Mouse (Mus musculus) common myeloid progenitor, adult 5-6 weeks (primary cell): ENCODE results near the gene Rhot2. TPM values are rescaled to one million over a fixed set of nuclear protein-coding genes. Genes with fewer than 3 reads are reported as not detected.

Source experiments
- ATAC-seq: replicated peaks from 2 replicates; pipeline ENCODE4 v1.8.0; 2016; ENCODE audit warnings: low read depth, mild to moderate bottlenecking, moderate TSS enrichment, inconsistent platforms; ENCODE audit not compliant: poor library complexity, severe bottlenecking
- total RNA-seq: library from RNA; stranded (forward); fragments of 200-1000, 187-1606 nt; gene quantifications from 2 replicates; pipeline ENCODE4 v1.2.3, GENCODE M21; 2017

Gene Rhot2
- total RNA-seq, 1 experiment from 2014 or later = 23.7 TPM

DNA sequence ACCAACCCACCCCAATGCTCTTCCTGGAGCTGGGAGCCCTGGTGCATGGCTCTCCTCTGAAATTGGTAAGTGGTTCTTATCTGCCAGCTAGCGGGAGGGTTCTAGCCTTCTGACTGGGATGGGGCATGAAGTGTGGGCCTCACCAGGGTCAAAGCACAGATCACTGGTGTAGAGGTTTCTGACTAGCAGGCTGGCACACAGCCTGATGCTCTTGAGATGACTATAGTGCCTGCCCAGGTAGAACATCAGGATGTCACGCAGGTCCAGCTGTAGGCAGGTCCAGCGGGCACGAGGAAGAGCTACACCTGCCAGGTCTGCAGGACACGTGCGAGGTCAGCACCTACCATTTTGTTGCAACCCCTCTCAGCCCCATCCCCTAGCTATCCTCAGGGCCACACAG, 15.6 kb upstream of the Rhot2 start:
- ATAC-seq = no peak

DNA sequence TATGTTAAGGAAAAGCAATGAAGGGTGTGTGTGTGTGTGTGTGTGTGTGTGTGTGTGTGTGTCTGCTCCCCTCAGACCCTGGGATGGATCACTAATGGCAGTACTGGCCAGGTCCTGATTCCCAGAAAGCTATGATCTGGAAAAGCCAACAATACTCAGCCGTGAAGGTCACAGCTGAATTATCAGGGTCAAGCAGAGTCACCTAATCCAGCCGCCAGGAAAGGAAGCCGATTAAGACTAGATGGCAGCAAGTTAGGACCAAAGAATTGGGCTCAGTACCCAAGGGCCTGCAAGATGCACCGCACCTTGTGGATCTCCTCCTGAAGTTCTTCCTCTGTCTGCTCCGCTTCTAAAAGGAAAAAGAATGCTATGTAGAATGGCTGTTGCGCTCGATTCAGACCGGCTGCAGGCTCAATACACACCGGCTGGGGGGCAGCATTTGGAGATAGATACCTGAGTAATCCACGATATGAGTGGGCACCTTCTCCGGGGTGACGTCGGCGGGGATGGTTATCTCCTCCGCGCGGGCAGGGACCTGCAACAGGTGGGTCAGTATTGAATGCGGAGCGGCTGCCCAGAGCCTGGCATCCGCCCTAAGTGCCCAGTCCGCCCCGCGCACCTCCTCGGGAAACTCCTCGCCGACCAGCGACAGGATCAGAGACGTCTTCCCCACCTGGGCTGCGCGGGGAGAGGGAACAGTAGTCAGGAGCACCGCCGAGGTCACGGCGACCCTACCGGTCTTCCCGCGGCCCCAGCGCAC, 835 bp downstream of the Rhot2 start:
- ATAC-seq = no peak; the same call in 1 of the 2 replicates

DNA sequence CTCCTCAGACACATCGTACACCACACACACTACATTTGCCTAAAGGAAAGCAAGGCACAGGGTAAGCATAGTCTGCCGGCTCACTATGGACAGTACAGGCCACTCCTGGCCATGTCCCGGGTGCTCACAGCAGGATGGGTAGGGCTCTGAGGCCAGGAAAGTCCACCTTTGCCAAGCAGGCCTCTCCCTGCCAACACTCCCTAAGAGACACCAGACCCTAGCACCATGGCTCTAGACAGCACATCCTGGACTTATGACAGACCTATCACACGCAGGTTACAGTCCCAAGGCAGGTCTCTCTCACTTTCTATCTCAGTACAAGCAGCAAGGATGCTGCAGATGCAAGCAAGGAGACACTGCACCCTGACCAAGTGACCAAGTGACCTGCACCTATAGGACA, 1.5 kb downstream of the Rhot2 start:
- ATAC-seq = no peak

DNA sequence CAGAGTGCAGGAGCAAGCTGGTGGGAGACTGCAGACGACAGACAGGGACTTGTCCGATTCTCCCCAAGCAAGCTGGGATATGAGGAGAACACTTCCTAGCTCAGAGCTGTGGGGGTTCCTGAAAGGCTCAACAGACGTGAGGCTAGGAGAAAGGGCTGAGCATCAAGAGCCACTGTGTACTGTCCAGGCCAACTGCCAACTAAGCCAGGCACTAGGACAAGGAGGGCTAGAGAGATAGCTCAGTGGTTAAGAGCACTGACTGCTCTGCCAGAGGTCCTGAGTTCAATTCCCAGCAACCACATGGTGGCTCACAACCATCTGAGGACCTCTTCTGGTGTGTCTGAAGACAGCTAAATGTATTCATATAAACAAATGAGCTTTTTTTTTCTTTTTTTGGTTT, 2.1 kb downstream of the Rhot2 start:
- no peak for ATAC-seq

DNA sequence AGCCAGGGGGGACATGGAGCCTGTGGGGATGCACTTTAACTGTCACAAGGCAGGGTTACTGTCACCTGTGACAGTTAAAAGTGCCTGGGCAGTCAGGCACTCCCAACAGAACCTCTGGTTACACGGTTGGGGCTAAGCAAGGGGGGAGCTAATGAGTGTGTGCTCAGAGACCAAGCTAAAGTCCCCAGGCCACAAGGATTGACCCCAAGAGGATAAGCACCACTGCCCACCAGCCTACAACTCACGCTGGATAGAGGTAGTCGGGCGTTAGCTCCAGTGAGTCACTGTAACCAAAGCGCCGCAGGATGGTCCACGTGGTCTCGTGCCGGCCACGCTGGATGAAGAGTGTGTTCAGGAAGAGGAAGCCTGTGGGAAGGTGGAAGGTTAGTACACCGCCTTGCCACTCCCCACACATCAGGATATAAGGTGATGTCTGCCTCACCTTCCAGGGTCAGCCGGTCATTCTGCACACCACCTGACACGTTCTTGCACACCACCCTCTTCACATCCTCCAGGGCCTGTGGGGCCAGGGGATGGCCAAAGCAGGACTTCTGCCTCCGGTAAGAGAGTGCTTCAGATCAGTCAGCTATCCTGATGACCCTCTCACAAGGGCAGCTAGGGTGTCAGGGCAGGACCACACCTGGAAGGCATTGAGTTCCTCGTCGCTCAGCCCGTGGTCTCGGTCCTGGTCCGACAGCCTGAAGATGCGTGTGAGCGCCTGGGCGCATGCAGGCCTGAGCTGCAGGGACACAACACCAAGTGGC, 3.4 kb downstream of the Rhot2 start, which contains the start of gene Gm20683:
TSS of gene Gm20683 (minus strand) at position 647 of the 764 bp plus-strand sequence.
- ATAC-seq = no peak

DNA sequence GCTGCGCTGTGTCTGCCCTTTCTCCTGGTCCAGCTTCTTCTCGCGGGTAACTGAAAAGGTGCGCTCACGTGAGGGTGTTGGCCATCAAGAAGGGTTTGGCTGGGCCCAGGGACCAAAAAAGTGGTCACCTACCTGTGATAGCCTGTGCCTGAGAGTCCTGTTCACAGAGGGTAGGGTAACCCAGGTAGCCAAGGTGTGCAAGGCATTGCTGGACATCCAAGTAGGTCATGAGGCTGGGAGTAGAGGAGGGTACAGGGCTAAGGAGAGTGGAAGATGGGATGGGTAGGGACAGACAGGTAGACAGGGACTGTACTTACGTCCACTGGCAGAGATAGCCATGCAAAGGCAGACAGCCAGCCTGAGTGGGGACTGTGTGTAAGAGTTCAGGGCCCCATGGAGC, 4.1 kb downstream of the Rhot2 start:
- ATAC-seq = no peak

DNA sequence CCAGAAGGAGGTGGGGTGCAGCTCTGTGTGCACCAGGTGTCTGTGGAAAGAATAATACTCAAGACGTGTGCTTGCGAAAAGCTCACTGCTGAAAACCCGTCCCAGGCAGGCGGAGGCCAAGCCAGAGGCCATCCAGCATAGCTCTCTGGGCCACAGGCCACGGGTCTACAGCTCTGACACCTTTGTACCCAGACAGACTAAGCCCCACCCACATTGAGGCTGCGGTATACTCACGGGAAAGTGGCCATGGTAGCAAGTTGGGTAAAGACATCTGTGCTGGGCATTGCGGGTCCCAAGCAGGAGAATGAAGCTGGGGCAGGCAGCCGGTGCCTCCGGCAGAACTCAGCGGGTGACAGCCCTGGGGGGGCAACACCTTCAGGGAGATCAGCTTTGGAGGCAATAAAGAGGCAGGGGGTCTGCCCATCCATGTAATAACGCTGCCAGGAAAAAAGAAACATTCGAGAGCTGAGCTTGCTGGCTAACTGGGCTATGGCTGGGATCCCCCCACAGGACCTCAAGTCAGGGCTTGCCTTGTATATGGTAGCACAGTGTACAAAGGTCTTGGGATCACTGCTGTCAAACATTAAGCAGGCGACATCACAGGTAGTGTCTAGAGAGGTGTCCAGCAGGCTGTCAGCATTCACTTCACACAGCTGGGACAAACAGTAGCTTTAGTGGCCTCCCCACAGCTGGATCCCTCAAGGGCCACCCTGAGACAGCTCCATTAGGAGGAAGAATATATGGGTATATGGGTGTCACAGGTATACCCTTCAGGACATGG, 5.0 kb downstream of the Rhot2 start:
- no peak for ATAC-seq

DNA sequence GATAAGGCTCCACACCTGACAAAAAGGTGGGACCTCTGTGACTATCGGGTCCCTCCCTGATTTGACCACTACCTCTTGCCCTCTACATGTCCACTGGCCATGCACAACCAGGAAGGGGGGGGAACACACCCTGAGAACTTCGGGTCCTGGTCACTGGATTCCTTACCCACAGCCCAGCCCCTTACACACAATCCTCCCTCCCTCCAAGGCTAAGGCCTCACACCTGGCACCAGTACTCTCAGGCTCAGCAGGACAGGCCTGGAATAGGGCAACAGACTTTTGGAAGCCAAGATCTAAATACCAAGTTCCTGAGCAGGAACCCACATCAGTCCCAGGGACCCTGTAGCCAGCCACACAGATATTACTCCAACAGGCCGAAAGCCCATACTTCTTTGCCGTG, 5.7 kb downstream of the Rhot2 start:
- no peak for ATAC-seq

DNA sequence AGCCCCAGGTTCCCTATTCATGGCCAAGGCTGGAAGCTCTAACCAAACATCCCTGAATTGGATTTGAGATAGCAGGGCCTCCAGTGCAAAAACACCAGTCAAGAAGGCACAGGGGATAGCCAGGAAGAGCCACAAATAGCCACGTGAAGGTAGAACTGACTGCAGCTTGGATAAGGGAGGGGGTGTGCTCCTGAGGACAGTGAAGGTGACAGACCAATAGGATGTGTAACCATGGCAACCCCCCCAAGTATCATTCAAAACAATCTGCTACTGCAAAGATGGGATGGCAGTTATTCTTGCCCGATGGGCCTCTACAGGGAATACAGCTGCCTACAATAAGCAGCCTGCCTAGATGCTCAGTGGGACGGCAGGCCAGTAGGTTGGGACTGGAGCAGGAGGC, 7.1 kb downstream of the Rhot2 start:
- no peak for ATAC-seq

DNA sequence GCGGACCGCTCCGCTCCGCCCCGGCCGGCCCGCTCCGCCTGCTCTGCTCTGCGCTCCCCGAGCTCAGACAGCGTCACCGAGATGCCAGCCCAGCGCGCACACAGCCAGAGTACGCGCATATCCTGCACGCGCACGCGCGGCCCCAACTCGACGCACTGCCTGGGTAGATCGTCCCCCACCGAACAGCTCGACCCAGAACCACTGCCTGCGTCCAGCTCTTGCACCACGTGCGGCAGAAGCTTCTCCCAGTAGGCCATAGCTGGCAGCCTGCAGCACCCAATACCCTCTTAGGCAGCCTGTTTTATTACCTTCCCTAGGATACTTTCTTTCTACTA, 7.6 kb downstream of the Rhot2 start, which contains the start of gene Rhbdl1:
TSS of gene Rhbdl1 (minus strand) at position 220 of the 335 bp plus-strand sequence.
- ATAC-seq = peak; percentile 17; the same call in 1 of the 2 replicates

DNA sequence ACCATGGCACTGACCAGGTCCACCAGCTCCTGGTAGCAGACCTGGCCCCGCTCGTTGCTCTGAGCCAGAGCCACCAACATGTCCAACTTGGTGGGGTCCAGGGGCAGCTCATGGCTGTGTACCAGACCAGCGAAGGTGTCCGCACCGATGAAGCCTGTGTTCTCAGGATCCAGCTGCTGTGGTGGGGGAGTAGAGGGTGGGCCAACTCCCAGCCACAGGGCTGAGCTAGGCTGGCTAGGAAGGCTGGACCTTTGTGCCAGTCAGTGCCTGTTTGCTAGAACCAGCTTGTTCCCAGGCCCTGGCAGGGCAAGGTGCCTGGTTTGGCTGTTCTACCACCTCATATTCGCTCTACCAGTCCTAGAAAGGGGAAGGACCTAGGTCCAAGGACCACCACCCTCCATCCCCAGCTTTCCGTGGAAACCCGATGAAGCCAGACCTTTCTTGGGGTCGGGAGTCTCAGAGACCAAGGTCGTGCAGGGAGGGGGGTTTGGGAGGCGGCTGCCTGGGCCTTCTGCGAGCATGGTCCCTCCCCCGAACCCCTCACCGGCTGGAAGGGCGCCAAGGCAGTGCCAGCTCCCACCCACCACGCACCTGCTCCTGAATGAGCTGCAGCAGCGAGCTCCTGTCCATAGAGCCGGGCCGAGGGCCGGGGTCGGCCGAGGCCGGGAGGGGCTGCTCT, 8.1 kb downstream of the Rhot2 start:
- ATAC-seq = no peak

DNA sequence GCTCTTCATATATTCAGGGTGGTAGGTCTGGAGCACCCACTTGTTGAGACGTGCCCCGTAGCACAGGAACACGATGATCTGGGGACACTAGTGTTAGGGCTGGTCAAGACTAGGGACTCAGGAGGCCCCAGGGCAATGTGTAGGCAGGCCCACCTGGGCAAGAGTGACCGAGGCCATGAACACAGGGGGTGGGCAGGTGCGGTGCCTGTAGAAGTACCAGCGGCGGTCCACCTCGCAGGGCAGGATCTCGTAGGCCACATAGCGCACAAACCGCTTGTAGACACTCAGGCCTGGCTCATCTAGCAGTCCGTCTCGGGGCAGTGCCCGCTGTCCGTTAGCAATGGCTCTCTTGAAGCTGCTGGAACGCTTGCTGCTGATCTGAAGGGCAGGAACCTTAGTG, 8.8 kb downstream of the Rhot2 start:
- ATAC-seq = no peak

DNA sequence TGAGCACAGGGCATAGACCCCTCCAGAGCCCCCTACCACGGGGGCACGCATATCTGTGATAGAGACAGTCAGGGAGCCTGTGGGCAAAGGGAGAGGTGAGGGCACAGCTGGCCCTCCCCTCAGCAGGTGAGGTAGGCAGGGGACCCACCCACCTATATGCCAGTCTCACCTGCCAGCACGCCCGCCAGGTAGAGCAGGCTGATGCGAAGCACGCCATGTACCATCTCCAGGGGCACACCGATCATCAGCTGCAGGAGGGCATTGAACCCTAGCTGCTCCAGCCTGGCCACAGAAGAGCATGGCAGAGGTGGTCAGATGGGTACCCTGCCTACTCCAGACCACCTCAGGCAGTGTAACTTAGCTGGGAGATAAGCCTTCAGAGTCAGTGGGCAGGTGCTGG, 9.3 kb downstream of the Rhot2 start:
- no peak for ATAC-seq

DNA sequence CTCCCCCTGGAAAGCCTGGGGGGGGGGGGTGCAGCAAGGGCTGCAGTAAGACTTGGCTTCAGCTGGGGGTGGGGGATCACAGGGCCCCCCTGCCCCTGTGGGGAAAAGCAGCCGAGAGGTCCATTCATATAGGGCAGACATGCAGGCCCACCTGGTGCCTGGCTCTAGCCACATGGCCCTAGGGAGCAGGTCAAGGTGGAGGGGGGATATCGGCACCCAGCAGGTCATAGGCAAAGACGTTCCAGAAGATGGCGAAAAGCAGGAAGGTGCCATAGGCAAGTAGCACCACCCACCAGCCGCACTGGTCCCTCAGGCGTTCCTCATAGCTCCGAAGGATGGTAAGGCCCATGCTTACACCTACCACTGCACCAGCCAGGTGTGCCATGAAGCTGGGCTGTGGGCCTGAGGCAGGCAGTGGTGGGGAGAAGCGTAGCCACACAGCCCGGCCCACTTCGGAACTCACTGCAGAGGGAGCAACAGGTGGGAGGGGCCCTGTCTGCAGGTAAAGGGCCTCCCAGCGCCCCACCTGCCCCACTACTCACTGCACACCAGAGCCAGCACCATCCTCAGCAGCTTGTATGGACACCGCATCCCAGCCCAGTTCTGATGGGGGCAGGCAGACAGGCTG, 9.9 kb downstream of the Rhot2 start:
- no peak for ATAC-seq

DNA sequence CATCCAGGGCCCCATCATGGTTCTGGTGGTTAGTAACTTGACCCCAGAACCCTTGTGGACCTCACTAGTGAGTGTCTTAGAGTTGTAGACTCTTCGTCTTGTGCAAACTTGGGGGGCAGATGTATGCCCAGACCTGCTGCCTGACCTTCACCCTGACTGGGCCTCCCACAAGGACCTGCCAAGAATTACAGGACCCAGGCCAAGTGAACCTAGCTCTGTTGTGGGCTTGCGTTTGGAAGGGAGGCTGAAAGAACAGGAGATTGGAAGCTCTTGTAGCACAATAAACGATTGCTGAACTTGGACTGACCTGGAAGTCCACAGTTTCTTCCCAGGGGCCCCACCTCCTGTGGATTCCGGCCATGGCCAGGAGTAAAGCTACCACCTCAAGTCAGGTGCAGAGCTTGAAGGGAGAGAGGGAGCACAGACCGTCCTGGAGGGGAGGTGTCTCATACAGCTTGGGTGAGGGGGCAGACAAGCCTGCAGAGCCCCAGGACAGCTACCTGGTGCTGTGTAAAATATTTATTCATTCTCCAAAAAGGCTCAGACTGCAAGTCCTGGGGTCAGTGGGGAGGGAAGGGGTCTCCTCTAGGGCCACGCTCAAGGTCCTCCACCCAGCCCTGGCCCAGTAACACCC, 10.6 kb downstream of the Rhot2 start:
- no peak for ATAC-seq

DNA sequence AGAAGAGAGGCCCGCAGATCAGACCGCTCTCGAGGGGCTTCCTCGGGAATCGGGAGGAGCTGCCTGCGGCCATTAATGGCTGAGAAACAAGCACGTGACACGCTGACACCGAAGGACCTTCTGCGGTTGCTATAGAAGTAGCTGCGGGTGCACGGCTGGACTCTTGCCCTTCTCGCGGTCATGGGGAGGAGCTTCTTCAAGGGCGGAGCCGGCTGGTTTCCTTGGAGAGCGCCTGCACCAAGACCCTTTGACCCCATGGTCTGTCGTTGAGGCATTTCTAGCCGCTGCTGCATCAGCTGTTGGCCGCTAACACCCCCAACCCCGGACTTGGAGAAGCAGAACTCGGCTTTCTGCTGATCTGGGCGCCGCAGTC, 11.4 kb downstream of the Rhot2 start, which contains the start of gene Stub1:
TSS of gene Stub1 (minus strand) at position 114 of the 373 bp plus-strand sequence.
- ATAC-seq = peak; percentile 36

DNA sequence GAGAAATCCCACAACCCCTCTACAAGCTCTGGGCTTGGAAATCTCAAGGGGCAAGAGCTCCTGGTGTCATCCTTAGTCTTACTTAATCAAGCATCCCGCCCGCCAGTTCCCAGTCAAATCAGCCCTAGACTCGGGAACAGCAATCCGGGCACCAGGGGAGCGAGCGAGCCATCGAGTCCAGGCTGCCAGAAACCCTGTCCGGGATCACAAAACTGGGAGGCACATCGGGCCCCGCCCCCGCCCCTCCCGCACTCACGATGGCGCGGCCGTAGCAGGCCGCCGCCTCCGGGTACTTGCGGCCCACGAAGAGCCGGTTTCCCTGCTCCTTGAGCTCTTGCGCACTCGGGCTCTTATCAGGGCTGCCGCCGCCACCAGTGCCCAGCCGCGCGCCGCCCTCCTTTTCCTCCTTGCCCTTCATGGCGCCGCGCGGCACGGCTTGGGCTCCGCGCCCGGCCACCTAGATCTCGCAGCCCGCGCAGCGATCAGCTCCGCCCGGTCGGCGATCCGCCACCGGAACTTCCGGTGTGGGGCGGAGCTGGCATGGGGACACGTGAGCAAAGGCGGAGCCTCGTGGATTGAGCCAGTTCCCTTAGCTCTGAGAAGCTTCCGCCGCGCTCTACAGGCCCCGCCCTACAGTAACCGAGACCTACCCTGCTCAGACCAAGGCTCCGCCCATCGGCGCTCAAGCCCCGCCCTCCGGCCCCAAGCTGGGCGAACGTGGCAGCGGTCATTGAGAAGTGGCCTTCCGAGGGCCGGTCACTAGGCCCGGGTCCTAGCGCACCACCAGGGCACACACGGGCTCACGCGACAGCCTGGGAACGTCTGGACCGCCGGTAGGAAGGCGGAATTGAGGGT, 12.0 kb downstream of the Rhot2 start:
- peak; percentile 77 for ATAC-seq
